Mouse (Mus musculus): ENCODE measurements around the gene Wasf2.

- TF ChIP-seq GATA1 (IDR thresholded peaks at IDR 0.05; ENCODE audit: low read length) = no peak
- TF ChIP-seq TAL1 (IDR thresholded peaks at IDR 0.05; ENCODE audit: low read length) = no peak
Observed at GRCm38 (mm10) chr4:133120833-133121321, 9.4 kb upstream of the Wasf2 start.

All from erythroblast, embryonic 14.5 days (primary cell).